Mouse (Mus musculus) heart, embryonic 14.5 days (tissue): ENCODE measurements around the gene Chst12. TPM values are rescaled to one million over a fixed set of nuclear protein-coding genes. Genes with fewer than 3 reads are reported as not detected.

Source experiments
- ATAC-seq: fragments of 200-750 bp; cut with Nextera tagmentation; 2 replicates; pipeline ENCODE4 v1.8.0; 2017; ENCODE audit warnings: low read depth, moderate TSS enrichment; ENCODE audit not compliant: insufficient number of reproducible peaks, insufficient read depth, low FRiP score
- H3K27ac ChIP-seq, 2 experiments: fragments of 200-500 bp in 1 of 2; fragments of 300-500 bp in 1 of 2; sonication (generic) in 1 of 2; replicated peaks in 1 of 2; 2 replicates each; pipeline ENCODE4 v1.5.1; 2012 to 2014; ENCODE audit warnings: low read depth in 2 of 2, low read length in 2 of 2, control low read depth in 1 of 2, mild to moderate bottlenecking in 1 of 2, mixed read lengths in 1 of 2; ENCODE audit not compliant: control insufficient read depth in 1 of 2, insufficient read depth in 1 of 2
- H3K27me3 ChIP-seq: fragments of 300-500 bp; sonication (generic); 2 replicates; pipeline ENCODE4 v1.6.1; 2014; ENCODE audit warnings: mild to moderate bottlenecking, low read length, control low read depth; ENCODE audit not compliant: control insufficient read depth, insufficient read depth
- H3K36me3 ChIP-seq: fragments of 300-500 bp; sonication (generic); 2 replicates; pipeline ENCODE4 v1.6.1; 2014; ENCODE audit warnings: mild to moderate bottlenecking, control low read depth, low read length, mixed read lengths; ENCODE audit not compliant: control insufficient read depth, insufficient read depth
- H3K4me1 ChIP-seq, 2 experiments: fragments of 200-500 bp in 1 of 2; fragments of 300-500 bp in 1 of 2; sonication (generic) in 1 of 2; 2 replicates each; pipeline ENCODE4 v1.6.1; 2012 to 2014; ENCODE audit warnings: low read length in 2 of 2, control low read depth in 1 of 2, mixed read lengths in 1 of 2; ENCODE audit not compliant: control insufficient read depth in 2 of 2, insufficient read depth in 2 of 2
- H3K4me2 ChIP-seq: fragments of 300-500 bp; sonication (generic); 2 replicates; pipeline ENCODE4 v1.6.1; 2014; ENCODE audit warnings: mild to moderate bottlenecking, low read length
- H3K4me3 ChIP-seq, 2 experiments: fragments of 200-500 bp in 1 of 2; fragments of 300-500 bp in 1 of 2; sonication (generic) in 1 of 2; 2 replicates each; pipeline ENCODE4 v1.5.1; 2012 to 2014; ENCODE audit warnings: low read length in 2 of 2, mild to moderate bottlenecking in 2 of 2, control low read depth in 1 of 2, low read depth in 1 of 2, moderate library complexity in 1 of 2; ENCODE audit not compliant: control insufficient read depth in 1 of 2, insufficient read depth in 1 of 2
- H3K9ac ChIP-seq: fragments of 300-500 bp; sonication (generic); 2 replicates; pipeline ENCODE4 v1.6.1; 2014; ENCODE audit warnings: mild to moderate bottlenecking, low read length
- H3K9me3 ChIP-seq: fragments of 300-500 bp; sonication (generic); 2 replicates; pipeline ENCODE4 v1.6.1; 2016; ENCODE audit warnings: low read length, control low read depth; ENCODE audit not compliant: control insufficient read depth
- WGBS: fragments of 180-500 bp; shearing (Covaris S2); extraction: QIAGEN DNeasy Blood & Tissue Kit; methylation state at CpG from one replicate; pipeline ENCODE4 v1.1.7; 2014; 5-methylcytosine and 5-hydroxymethylcytosine counted together
- polyA plus RNA-seq: library from polyadenylated mRNA; unstranded; fragments of >200 nt; fragmentation: Nextera tagmentation; extraction: Ambion mirVana; gene quantifications from 2 replicates; pipeline ENCODE4 v1.2.1, GENCODE M21; 2014

Chst12 gene
- polyA plus RNA-seq, 1 experiment from 2014 or later: 11.0 TPM

DNA sequence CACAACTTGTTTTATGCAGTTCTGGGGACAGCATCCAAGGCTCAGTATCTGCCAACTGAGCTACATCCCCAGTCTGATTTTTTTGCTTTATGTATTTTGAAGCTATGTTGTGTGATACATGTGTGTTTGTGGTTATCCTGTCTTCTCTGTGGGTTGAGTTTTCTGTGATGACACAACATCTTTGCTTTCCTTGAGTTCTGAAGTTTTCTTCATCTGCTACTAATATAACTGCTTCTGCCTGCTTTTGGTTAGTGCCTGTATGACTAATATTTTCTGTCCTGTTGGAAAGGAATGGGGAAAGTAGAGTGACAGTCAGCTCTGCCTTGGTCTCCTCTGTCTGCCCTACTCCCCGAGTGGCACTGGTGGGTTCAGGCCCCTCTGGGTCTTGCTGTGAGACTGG is 15.8 kb downstream of the Chst12 start:
- peaks cover 4 to 5% of the 10 kb centered on the region in 2 experiments; a peak in 2 of 4 replicates for H3K4me1 ChIP-seq
- no peak overlapping the region for H3K9ac ChIP-seq
- H3K27me3 ChIP-seq: no peaks in the 10 kb centered on the region
- H3K36me3 ChIP-seq: peaks cover 13% of the 10 kb centered on the region
- no peak overlapping the region for H3K4me2 ChIP-seq
- no peaks in the 10 kb centered on the region for H3K9me3 ChIP-seq
- no peak for ATAC-seq
- 88% methylated on average over 1 of the region's 1 CpGs for WGBS
- H3K4me3 ChIP-seq: no peak overlapping the region
- H3K27ac ChIP-seq: no peak overlapping the region

- H3K27ac ChIP-seq: no peak overlapping the region
- 88% methylated on average over 2 of the region's 2 CpGs for WGBS
- no peaks in the 10 kb centered on the region for H3K4me1 ChIP-seq
- H3K36me3 ChIP-seq: peaks cover 19% of the 10 kb centered on the region
- no peak overlapping the region for H3K4me2 ChIP-seq
- no peak overlapping the region for H3K9ac ChIP-seq
- ATAC-seq: no peak
- H3K4me3 ChIP-seq: no peak overlapping the region
- no peaks in the 10 kb centered on the region for H3K9me3 ChIP-seq
- no peaks in the 10 kb centered on the region for H3K27me3 ChIP-seq
These were observed 21.4 kb downstream of the Chst12 start for GRCm38 (mm10) chr5:140526754-140527153.

- Histone ChIP-seq H3K27me3 (no peaks in the 10 kb centered on the region), H3K9me3 (no peaks in the 10 kb centered on the region), H3K27ac (no peak overlapping the region), H3K4me1 (peaks cover 0 to 6% of the 10 kb centered on the region in 2 experiments; a peak in 2 of 4 replicates), H3K4me2 (no peak overlapping the region), H3K9ac (no peak overlapping the region), H3K36me3 (no peaks in the 10 kb centered on the region), H3K4me3 (no peak overlapping the region)
- 75% methylated on average over 13 of the region's 13 CpGs for WGBS
- no peak for ATAC-seq
These were observed 32.8 kb downstream of the Chst12 start for GRCm38 (mm10) chr5:140538111-140538683.

DNA sequence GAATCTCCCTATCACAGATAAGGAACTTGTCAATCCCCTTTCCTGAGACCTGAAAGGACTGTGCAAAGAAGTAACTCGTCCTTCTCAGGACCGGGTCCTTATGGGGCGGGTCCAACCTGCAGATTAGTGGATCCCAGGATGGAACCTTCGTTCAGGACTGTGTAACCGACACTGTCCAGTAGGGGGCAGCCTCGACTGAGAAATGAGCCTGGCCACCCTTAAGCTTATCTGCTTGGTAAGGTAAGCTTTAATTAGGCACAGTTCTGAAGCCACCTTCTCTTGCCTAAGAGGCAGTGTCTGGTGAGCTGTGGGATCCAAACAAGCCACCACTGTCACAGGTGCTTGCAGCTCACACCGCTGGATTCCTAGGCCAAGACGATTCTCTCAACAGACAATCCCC is 34.8 kb downstream of the Chst12 start:
- Histone ChIP-seq H3K9me3 (no peaks in the 10 kb centered on the region), H3K9ac (no peak overlapping the region), H3K27me3 (no peaks in the 10 kb centered on the region), H3K4me1 (peaks cover 0 to 6% of the 10 kb centered on the region in 2 experiments; a peak in 2 of 4 replicates), H3K4me2 (no peak overlapping the region), H3K36me3 (no peaks in the 10 kb centered on the region), H3K4me3 (no peak overlapping the region), H3K27ac (no peak overlapping the region)
- ATAC-seq: no peak
- WGBS: 10% methylated on average over 8 of the region's 8 CpGs

DNA sequence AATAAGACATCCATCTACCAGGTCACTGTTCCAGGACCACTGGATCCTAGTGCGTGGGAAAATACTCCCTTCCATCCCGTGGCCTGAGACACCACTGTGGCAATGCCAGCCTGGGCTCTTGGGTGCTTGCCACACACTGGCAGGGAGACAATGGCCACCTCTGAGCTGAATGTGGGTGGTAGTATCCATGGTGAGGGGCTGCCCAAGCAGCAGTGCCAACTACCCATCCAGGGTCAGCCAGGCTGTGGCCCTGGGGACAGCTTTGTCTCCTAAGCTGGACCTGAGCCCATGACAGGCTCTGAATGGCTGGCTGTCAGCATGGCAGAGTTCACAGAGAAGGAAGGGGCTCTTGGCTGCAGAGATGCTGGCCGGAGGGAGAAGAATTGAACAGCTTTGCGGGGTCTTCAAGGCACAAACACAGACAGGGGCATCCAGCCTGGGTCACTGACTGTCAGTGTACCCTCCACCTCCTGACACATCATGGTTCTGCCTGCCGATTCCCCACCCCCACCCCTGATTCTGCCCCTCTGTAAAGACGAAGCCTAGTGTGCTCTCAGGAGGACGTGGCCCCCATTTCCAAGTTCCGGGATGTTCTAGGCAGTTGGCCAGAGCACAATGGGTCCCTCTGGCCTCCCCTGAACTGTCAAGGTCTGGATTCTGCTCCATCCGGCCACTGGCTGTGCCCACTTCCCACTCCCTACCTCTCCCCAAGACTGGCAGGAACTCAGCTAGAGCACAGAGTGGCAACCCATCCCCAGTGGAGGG is 37.6 kb downstream of the Chst12 start:
- Histone ChIP-seq H3K9ac (no peak overlapping the region), H3K36me3 (no peaks in the 10 kb centered on the region), H3K27me3 (no peaks in the 10 kb centered on the region), H3K4me3 (no peak overlapping the region), H3K4me1 (no peaks in the 10 kb centered on the region), H3K9me3 (no peaks in the 10 kb centered on the region), H3K4me2 (no peak overlapping the region), H3K27ac (no peak overlapping the region)
- WGBS: 73% methylated on average over 9 of the region's 9 CpGs
- no peak; the same call in 1 of the 2 replicates for ATAC-seq

DNA sequence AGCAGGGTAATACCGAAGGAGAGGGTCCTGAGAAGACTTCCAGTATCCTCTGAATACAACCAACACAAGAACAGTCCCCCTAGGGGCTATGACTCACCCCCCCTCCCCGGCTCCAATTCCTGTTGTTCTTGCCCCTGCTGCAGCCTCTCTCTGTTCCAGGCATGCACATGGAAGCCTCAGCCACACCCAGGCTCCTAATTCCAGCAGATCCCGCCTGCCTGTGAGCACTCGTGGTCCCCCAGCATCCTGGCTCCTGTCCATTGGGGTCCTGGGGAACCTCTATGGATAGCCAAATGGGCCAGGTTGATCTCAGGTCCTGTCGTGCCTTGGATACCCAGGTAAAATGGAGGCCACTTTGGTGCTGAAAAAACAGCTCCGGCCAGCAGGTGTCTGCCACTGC is 40.3 kb downstream of the Chst12 start:
- 45% methylated on average over 6 of the region's 6 CpGs for WGBS
- Histone ChIP-seq H3K27me3 (no peaks in the 10 kb centered on the region), H3K9ac (no peak overlapping the region), H3K4me1 (peaks cover 7 to 12% of the 10 kb centered on the region in 2 experiments), H3K9me3 (no peaks in the 10 kb centered on the region), H3K36me3 (no peaks in the 10 kb centered on the region), H3K4me2 (no peak overlapping the region), H3K4me3 (no peak overlapping the region), H3K27ac (no peak overlapping the region)
- ATAC-seq: no peak

GRCm38 (mm10) chr5:140546332-140546731 is 41.0 kb downstream of the Chst12 start:
- H3K4me1 ChIP-seq: peaks cover 7 to 12% of the 10 kb centered on the region in 2 experiments
- H3K9me3 ChIP-seq: no peaks in the 10 kb centered on the region
- ATAC-seq: no peak
- no peak overlapping the region for H3K9ac ChIP-seq
- H3K27me3 ChIP-seq: no peaks in the 10 kb centered on the region
- no peak overlapping the region for H3K27ac ChIP-seq
- WGBS: 82% methylated on average over 19 of the region's 19 CpGs
- no peak overlapping the region for H3K4me3 ChIP-seq
- H3K36me3 ChIP-seq: no peaks in the 10 kb centered on the region
- no peak overlapping the region for H3K4me2 ChIP-seq
